Mouse (Mus musculus): Measurements from ENCODE around the gene Rfpl4. TPM values are rescaled to one million over a fixed set of nuclear protein-coding genes. Genes with fewer than 3 reads are reported as not detected.
"Not testable (repeated sequence)": the region's sequence is repeated elsewhere in the genome, so short reads cannot be mapped to it uniquely, and the experiment has no call there.

The Rfpl4 gene
- not detected in 2 replicates for polyA plus RNA-seq (2015; fragmentation: Nextera tagmentation; extraction: Ambion mirVana)

DNA sequence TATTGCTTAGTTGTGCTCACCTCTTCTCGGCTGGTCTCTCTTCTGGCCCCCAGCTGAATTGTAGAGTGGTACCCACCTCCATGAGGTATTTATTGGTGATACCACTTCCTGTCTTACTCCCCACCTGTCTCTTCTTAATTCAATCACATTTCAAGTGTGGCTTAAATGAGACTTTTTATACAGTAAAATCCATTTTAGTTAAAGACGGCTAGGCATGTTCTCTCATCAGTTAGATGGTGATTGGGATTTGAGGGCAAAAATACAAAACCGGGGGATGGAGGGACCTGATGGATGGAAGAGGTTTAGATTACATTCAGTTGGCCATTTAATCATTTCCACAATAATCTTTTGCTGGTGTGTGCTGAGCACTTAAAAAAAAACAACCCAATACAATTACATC lies at the start of gene Rfpl4:
TSS of gene Rfpl4 (minus strand) at position 101 of the 400 bp plus-strand sequence.
- no peak within 1 kb of the TSS for H3K4me2 ChIP-seq
- H3K27ac ChIP-seq: no peak within 1 kb of the TSS
- no peaks in the 10 kb centered on the region for H3K4me1 ChIP-seq (replicated peaks)
- WGBS: 84% methylated on average over 3 of the region's 3 CpGs
- no peak for ATAC-seq (replicated peaks; ENCODE audit: insufficient number of reproducible peaks, insufficient read depth, low FRiP score, low read depth)
- no peaks in the 10 kb centered on the region for H3K9me3 ChIP-seq (replicated peaks)
- no peaks in the 10 kb centered on the region for H3K36me3 ChIP-seq
- no peak within 1 kb of the TSS for H3K9ac ChIP-seq
- no peak within 1 kb of the TSS for H3K4me3 ChIP-seq
- peaks cover 3% of the 10 kb centered on the region; the same call in 1 of the 2 replicates for H3K27me3 ChIP-seq

DNA sequence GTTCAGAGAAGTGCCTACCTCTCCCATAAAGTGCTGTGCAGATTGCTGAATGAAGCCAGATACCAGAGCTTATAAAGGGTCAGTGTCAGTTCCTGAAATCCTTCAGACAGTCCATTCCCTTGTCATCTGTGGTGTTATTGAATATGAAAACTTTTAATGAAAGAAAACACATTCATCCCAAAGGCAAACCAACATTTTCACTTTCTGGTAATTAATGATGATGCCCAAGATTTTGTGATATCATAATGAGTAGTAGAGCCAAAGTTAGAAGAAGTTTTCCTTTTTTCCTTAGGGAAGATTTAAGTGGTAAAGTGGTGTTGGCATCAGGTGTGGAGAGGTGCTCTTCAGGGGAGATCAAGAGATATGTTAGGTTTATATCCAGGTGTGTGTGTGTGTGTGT lies 32.8 kb upstream of the Rfpl4 start, which contains the start of gene Vmn1r55:
TSS of gene Vmn1r55 (minus strand) at position 101 of the 400 bp plus-strand sequence.
- H3K4me2 ChIP-seq; H3K9me3 ChIP-seq (replicated peaks); H3K27ac ChIP-seq; H3K27me3 ChIP-seq; ATAC-seq (replicated peaks; ENCODE audit: insufficient number of reproducible peaks, insufficient read depth, low FRiP score, low read depth); H3K4me3 ChIP-seq; H3K9ac ChIP-seq; H3K36me3 ChIP-seq; H3K4me1 ChIP-seq (replicated peaks): not testable (repeated sequence)

DNA sequence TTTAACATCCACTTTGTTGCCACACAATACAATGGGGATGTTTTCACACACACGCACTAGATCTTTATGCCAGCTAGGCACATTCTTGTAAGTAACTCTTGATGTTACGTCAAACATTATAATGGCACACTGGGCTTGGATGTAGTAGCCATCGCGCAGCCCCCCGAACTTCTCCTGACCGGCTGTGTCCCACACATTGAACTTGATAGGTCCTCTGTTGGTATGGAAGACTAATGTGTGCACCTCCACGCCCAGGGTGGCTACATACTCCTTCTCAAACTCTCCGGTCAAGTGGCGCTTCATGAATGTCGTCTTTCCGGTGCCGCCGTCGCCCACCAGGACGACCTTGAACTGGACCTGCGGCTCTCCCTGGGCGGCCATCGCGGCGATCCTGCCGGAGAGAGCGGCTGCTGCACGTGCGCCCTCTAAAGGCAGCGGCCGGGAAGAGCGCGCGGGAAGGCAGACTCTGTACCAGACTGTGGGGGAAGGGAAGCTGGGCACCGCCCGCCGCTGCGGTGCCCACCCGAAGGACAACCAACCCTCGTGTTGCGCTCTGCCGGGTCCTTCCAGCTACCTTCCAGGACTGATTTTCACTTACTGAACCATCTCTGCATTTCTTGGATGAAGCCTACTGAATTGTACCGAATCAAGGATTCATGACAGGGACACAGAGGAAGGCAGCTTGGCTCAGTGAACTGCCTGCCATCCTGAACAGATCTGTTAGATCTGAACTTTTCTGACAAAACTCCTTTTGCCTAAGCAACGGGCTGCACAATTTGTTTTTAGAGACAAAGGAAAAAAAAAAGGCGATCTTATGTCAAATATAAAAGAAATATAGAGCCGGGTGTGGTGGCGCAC lies 9.0 kb upstream of the Rfpl4 start, which contains the start of gene Rasl2-9:
TSS of gene Rasl2-9 (minus strand) at position 402 of the 858 bp plus-strand sequence.
- Histone ChIP-seq H3K4me2 (peak within 1 kb of the TSS; percentile 68), H3K36me3 (no peaks in the 10 kb centered on the region), H3K9me3 (replicated peaks) (no peaks in the 10 kb centered on the region), H3K9ac (no peak within 1 kb of the TSS; the same call in 1 of the 2 replicates), H3K27me3 (peaks cover 3% of the 10 kb centered on the region; the same call in 1 of the 2 replicates), H3K4me3 (peak within 1 kb of the TSS; percentile 46), H3K4me1 (replicated peaks) (peaks cover 7% of the 10 kb centered on the region; the same call in 1 of the 2 replicates), H3K27ac (no peak within 1 kb of the TSS)
- peak; percentile 86 for ATAC-seq (replicated peaks; ENCODE audit: insufficient number of reproducible peaks, insufficient read depth, low FRiP score, low read depth)
- WGBS: 15% methylated on average over 42 of the region's 42 CpGs

DNA sequence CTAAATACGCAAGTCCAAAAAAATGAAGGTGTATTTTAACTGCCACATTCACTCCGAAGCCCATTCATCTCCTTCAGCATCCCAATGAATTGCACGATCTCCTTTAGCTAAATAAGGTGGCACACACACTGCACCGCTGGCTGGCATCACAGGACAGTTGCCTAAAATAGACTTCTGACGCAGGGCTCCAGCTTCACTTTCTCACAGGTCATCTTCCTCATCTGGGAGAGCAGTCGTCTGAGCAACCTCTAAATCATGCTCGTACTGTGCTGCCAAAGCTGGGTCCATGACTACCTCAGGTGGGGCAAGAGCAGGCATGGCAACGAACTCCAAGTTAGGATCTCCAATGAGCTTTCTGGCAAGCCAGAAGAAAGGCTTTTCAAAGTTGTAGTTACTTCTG lies 8.3 kb upstream of the Rfpl4 start:
- no peaks in the 10 kb centered on the region for H3K36me3 ChIP-seq
- peaks cover 3% of the 10 kb centered on the region; the same call in 1 of the 2 replicates for H3K27me3 ChIP-seq
- H3K4me3 ChIP-seq: no peak overlapping the region
- no peak overlapping the region for H3K9ac ChIP-seq
- WGBS: 68% methylated on average over 8 of the region's 8 CpGs
- no peaks in the 10 kb centered on the region for H3K9me3 ChIP-seq (replicated peaks)
- ATAC-seq (replicated peaks; ENCODE audit: insufficient number of reproducible peaks, insufficient read depth, low FRiP score, low read depth): no peak
- peaks cover 7% of the 10 kb centered on the region; the same call in 1 of the 2 replicates for H3K4me1 ChIP-seq (replicated peaks)
- no peak overlapping the region for H3K27ac ChIP-seq
- peak overlapping the region; percentile 68; the same call in 1 of the 2 replicates for H3K4me2 ChIP-seq

DNA sequence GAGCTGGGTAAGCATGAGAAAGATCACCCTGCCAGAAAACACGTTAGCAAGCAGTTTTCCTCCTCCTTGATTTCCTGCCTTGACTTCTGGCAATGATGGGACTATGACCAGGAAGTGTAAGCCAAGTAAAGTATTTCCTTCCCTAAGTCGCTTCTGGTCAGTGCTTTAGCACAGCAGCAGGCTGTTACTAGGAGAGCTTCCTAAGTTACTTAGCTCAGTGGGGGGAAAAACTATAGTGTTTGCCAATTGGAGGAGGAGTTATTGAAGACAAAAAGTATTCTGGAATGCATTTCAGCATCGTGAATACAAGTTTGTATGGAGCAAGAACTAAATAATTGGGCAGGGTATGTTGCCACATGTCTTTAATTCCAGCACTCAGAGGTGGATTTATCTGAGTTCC lies 4.0 kb downstream of the Rfpl4 start:
- Histone ChIP-seq H3K4me3 (no peak overlapping the region), H3K27me3 (no peaks in the 10 kb centered on the region), H3K27ac (no peak overlapping the region), H3K36me3 (no peaks in the 10 kb centered on the region), H3K4me2 (no peak overlapping the region), H3K9me3 (replicated peaks) (no peaks in the 10 kb centered on the region), H3K9ac (no peak overlapping the region), H3K4me1 (replicated peaks) (no peaks in the 10 kb centered on the region)
- ATAC-seq (replicated peaks; ENCODE audit: insufficient number of reproducible peaks, insufficient read depth, low FRiP score, low read depth): no peak
- 34% methylated on average over 3 of the region's 3 CpGs for WGBS

DNA sequence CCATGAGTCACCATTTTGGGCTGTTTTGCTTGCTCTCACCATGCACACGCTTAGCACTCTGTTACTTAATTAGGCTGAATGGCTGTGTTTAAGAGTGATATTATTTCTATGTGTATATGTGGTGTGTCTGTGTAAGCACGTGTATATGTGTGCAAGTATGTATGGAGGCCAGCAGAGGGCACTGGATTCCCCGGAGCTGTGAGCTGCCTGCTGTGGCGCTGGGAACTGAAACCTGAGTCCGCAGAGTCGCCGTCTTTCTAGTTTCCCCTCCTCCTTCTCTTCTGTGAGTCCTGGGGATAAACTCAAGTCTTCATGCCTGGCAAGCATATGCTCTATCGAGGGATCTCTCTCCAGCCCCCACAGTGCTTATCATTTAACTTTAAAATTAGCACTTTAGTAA lies 7.4 kb downstream of the Rfpl4 start:
- whole genome bisulfite sequencing: 80% methylated on average over 8 of the region's 8 CpGs
- no peak for ATAC-seq (replicated peaks; ENCODE audit: insufficient number of reproducible peaks, insufficient read depth, low FRiP score, low read depth)

DNA sequence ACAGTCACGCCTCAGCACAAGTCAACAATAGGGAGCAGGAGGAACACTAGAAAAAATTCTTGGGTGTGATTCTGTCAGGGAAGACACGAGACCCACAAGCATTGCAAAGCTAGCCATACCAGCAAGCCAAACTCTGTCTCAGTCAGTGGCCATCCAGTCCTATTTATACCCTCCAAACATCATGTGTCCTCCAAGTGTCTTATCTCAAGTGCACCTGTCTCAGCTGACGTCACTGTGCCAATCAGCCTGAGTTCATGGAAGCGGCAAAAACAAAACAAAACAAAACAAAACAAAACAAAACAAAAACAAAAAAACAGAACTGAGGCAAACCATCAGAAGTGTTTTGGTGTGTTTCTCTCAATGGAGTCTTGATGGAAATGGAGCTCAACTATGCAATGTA lies 8.5 kb downstream of the Rfpl4 start:
- no peaks in the 10 kb centered on the region for H3K27me3 ChIP-seq
- no peaks in the 10 kb centered on the region for H3K36me3 ChIP-seq
- no peak overlapping the region for H3K27ac ChIP-seq
- WGBS: 45% methylated on average over 4 of the region's 4 CpGs
- H3K4me3 ChIP-seq: no peak overlapping the region
- H3K4me1 ChIP-seq (replicated peaks): no peaks in the 10 kb centered on the region
- no peak for ATAC-seq (replicated peaks; ENCODE audit: insufficient number of reproducible peaks, insufficient read depth, low FRiP score, low read depth)
- H3K4me2 ChIP-seq: no peak overlapping the region
- H3K9me3 ChIP-seq (replicated peaks): no peaks in the 10 kb centered on the region
- H3K9ac ChIP-seq: no peak overlapping the region

More for the DNA sequence above, 7.4 kb downstream of the Rfpl4 start:
- Histone ChIP-seq H3K9me3 (replicated peaks) (no peaks in the 10 kb centered on the region), H3K27me3 (no peaks in the 10 kb centered on the region), H3K4me2 (no peak overlapping the region), H3K9ac (no peak overlapping the region), H3K27ac (no peak overlapping the region), H3K4me3 (no peak overlapping the region), H3K4me1 (replicated peaks) (no peaks in the 10 kb centered on the region), H3K36me3 (no peaks in the 10 kb centered on the region)

DNA sequence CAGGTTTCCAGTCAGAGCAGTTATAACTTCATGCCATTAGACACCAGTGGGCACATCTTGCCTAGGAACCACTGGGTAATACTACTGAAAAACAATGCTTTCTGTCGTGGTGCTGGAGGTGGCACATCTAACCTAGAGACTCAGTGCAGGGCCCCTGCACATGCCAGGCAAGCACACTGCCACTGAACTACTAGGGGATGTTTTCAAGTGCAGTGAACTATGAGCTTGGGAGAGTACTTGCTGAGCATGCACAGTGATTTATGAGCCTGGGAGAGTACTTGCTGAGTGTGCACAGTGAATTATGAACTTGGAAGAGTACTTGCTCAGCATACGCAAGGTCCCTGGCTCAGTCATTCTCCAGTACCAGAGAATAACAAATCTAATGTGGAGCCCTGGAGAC lies 14.2 kb downstream of the Rfpl4 start:
- H3K27ac ChIP-seq: no peak overlapping the region
- no peak overlapping the region for H3K9ac ChIP-seq
- H3K4me3 ChIP-seq: no peak overlapping the region
- 83% methylated on average over 2 of the region's 2 CpGs for WGBS
- H3K4me2 ChIP-seq: no peak overlapping the region
- no peak for ATAC-seq (replicated peaks; ENCODE audit: insufficient number of reproducible peaks, insufficient read depth, low FRiP score, low read depth)
- H3K4me1 ChIP-seq (replicated peaks): no peaks in the 10 kb centered on the region
- H3K27me3 ChIP-seq: no peaks in the 10 kb centered on the region
- H3K9me3 ChIP-seq (replicated peaks): no peaks in the 10 kb centered on the region
- H3K36me3 ChIP-seq: peaks cover 16% of the 10 kb centered on the region

DNA sequence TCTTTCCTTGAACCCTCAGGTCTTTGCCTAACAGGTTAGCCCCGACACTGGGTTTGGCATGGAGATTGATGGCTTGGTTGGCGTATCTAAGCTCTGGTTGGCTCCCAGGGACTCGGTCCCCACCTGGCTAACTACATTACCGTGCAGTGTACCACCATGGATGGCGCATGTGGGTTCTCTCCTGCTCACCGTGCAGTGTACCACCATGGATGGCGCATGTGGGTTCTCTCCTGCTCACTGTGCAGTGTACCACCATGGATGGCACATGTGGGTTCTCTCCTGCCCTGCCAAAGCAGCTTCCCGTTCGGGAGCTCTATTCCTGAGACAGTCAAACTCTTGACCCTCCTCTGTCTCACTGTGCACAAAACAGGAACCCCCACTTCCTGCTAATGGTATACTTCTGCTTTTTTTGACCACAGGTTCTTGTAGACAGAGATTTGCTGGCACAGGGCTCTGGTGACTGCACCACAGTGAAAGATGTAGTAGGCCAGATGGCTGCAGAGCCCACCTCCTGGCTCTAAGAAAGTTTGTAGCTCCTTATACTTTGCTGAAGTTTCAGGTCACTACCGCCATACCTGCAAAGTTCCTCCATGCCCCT lies 15.6 kb downstream of the Rfpl4 start:
- Histone ChIP-seq H3K4me1 (replicated peaks) (no peaks in the 10 kb centered on the region), H3K27me3 (no peaks in the 10 kb centered on the region), H3K9ac (no peak overlapping the region), H3K36me3 (peaks cover 28% of the 10 kb centered on the region), H3K27ac (no peak overlapping the region), H3K9me3 (replicated peaks) (no peaks in the 10 kb centered on the region), H3K4me3 (no peak overlapping the region), H3K4me2 (no peak overlapping the region)
- WGBS: 78% methylated on average over 10 of the region's 10 CpGs
- ATAC-seq (replicated peaks; ENCODE audit: insufficient number of reproducible peaks, insufficient read depth, low FRiP score, low read depth): 0 out of 2 replicates have a peak, but pooled peaks have one; percentile 41

DNA sequence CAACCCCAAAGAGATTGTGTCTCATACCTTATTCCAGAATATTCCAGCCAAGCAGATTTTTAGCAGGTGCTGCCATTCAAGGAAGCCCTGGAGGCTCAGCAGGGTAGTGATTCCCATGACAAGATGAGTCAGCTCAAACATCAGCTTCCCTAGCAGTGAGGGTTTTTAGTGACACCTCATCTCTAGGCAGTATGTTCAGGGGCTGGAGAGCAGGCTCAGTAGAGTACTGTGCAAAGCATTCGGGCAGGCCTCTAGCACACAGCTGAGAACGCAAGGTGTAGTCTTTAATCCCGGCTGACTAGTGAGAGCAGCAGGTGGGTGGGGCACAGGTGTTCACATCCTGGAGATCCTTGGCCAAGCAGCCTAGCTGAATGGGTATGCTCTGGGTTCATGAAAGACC lies 17.0 kb downstream of the Rfpl4 start:
- Histone ChIP-seq H3K27ac (no peak overlapping the region), H3K36me3 (peaks cover 42% of the 10 kb centered on the region), H3K27me3 (no peaks in the 10 kb centered on the region), H3K9ac (no peak overlapping the region), H3K4me2 (no peak overlapping the region), H3K4me1 (replicated peaks) (no peaks in the 10 kb centered on the region), H3K9me3 (replicated peaks) (no peaks in the 10 kb centered on the region), H3K4me3 (no peak overlapping the region)
- 69% methylated on average over 3 of the region's 3 CpGs for WGBS
- no peak for ATAC-seq (replicated peaks; ENCODE audit: insufficient number of reproducible peaks, insufficient read depth, low FRiP score, low read depth)

DNA sequence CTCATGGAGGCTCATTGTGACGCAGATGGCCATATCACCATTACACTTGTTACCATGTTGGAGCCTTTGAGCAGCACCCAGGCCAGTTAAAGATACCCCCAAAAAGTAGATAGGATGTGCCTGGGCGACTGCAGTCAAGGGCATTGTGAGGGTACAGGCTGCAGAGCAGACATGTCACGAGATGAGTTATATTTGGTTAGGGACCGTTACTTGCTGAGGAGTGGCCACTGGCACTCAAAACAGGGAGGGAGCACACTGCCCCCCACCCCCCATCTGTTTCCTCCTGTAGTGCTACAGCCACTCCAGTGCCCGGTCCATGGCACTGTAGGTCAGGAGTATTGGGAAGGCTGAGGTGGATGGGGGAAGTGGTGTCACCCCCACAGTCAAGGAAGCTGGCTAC lies 18.0 kb downstream of the Rfpl4 start:
- ATAC-seq (replicated peaks; ENCODE audit: insufficient number of reproducible peaks, insufficient read depth, low FRiP score, low read depth): no peak
- Histone ChIP-seq H3K4me2 (no peak overlapping the region), H3K27ac (no peak overlapping the region), H3K9me3 (replicated peaks) (no peaks in the 10 kb centered on the region), H3K4me1 (replicated peaks) (no peaks in the 10 kb centered on the region), H3K9ac (no peak overlapping the region), H3K4me3 (no peak overlapping the region), H3K36me3 (peaks cover 50% of the 10 kb centered on the region), H3K27me3 (no peaks in the 10 kb centered on the region)
- WGBS: 78% methylated on average over 5 of the region's 5 CpGs

Data from heart, embryonic 15.5 days (tissue).